Mouse (Mus musculus) brain, embryonic 14.5 days (tissue): ENCODE measurements around the gene Btaf1.

ENCODE experiments used
- CTCF ChIP-seq: fragments of 200-500 bp; IDR thresholded peaks from 2 replicates; pipeline ENCODE4 v1.5.1; 2012; ENCODE audit warnings: inconsistent platforms, mild to moderate bottlenecking, moderate library complexity, borderline replicate concordance; ENCODE audit not compliant: insufficient read depth, insufficient read length; ENCODE audit errors: extremely low read depth
- POLR2A ChIP-seq: fragments of 200-500 bp; IDR thresholded peaks from 2 replicates; pipeline ENCODE4 v1.6.1; 2012; ENCODE audit warnings: mild to moderate bottlenecking, inconsistent platforms, borderline replicate concordance; ENCODE audit not compliant: poor library complexity, insufficient read depth, insufficient read length, severe bottlenecking; ENCODE audit errors: extremely low read depth

GRCm38 (mm10) chr19:36916876-36917389 lies 8.9 kb upstream of the Btaf1 start:
- TF ChIP-seq CTCF (no peak), POLR2A (no peak)
